Mouse (Mus musculus): ENCODE measurements at regions not wholly inside any gene's neighbourhood (a gene's known extent, or its start where the extent isn't known, plus 50 kb on each side); places are given as distances from the start of the nearest gene placed in this dataset.
"Not testable (repeated sequence)": the region's sequence is repeated elsewhere in the genome, so short reads cannot be mapped to it uniquely, and the experiment has no call there.

- Histone ChIP-seq H3K27ac (replicated peaks; ENCODE audit: low read depth, low read length) (no peak overlapping the region), H3K9me3 (ENCODE audit: control insufficient read depth, low read length) (no peaks in the 10 kb centered on the region), H3K4me3 (ENCODE audit: low read depth, low read length) (no peak overlapping the region), H3K4me1 (ENCODE audit: control insufficient read depth, insufficient read depth, low read length) (peaks cover 8% of the 10 kb centered on the region), H3K4me2 (ENCODE audit: low read depth, severe bottlenecking) (no peak overlapping the region), H3K27me3 (ENCODE audit: control insufficient read depth, insufficient read depth, low read length) (no peaks in the 10 kb centered on the region), H3K36me3 (ENCODE audit: control insufficient read depth, insufficient read depth, low read length) (no peaks in the 10 kb centered on the region), H3K9ac (ENCODE audit: low read length) (no peak overlapping the region)
- no peak for ATAC-seq (ENCODE audit: insufficient number of reproducible peaks, low FRiP score, low TSS enrichment, low read depth)
- 26% methylated on average over 8 of the region's 8 CpGs for WGBS
- DNase-seq (ENCODE audit: low spot score): peak; percentile 77
Measured at GRCm38 (mm10) chr10:23671494-23671893, 115.6 kb downstream of the Rps12 start.

GRCm38 (mm10) chr10:23665916-23666315, 121.2 kb downstream of the Rps12 start:
- not testable (repeated sequence) for H3K9ac ChIP-seq (ENCODE audit: low read length); DNase-seq (ENCODE audit: low spot score); H3K27ac ChIP-seq (replicated peaks; ENCODE audit: low read depth, low read length); H3K9me3 ChIP-seq (ENCODE audit: control insufficient read depth, low read length); H3K27me3 ChIP-seq (ENCODE audit: control insufficient read depth, insufficient read depth, low read length); H3K4me1 ChIP-seq (ENCODE audit: control insufficient read depth, insufficient read depth, low read length); H3K36me3 ChIP-seq (ENCODE audit: control insufficient read depth, insufficient read depth, low read length); ATAC-seq (ENCODE audit: insufficient number of reproducible peaks, low FRiP score, low TSS enrichment, low read depth); H3K4me2 ChIP-seq (ENCODE audit: low read depth, severe bottlenecking); H3K4me3 ChIP-seq (ENCODE audit: low read depth, low read length)
- 91% methylated on average over 8 of the region's 8 CpGs for WGBS

GRCm38 (mm10) chr10:23626201-23626600, 160.9 kb downstream of the Rps12 start:
- Histone ChIP-seq H3K36me3 (ENCODE audit: control insufficient read depth, insufficient read depth, low read length) (no peaks in the 10 kb centered on the region), H3K4me1 (ENCODE audit: control insufficient read depth, insufficient read depth, low read length) (no peaks in the 10 kb centered on the region), H3K9ac (ENCODE audit: low read length) (no peak overlapping the region), H3K4me3 (ENCODE audit: low read depth, low read length) (no peak overlapping the region), H3K27ac (replicated peaks; ENCODE audit: low read depth, low read length) (no peak overlapping the region), H3K27me3 (ENCODE audit: control insufficient read depth, insufficient read depth, low read length) (no peaks in the 10 kb centered on the region), H3K9me3 (ENCODE audit: control insufficient read depth, low read length) (no peaks in the 10 kb centered on the region), H3K4me2 (ENCODE audit: low read depth, severe bottlenecking) (no peak overlapping the region)
- WGBS: 90% methylated on average over 4 of the region's 4 CpGs
- DNase-seq (ENCODE audit: low spot score) (no peak), ATAC-seq (ENCODE audit: insufficient number of reproducible peaks, low FRiP score, low TSS enrichment, low read depth) (no peak)

- 90% methylated on average over 2 of the region's 2 CpGs for WGBS
Measured at GRCm38 (mm10) chr10:23612030-23612429, 175.0 kb downstream of the Rps12 start.

DNA sequence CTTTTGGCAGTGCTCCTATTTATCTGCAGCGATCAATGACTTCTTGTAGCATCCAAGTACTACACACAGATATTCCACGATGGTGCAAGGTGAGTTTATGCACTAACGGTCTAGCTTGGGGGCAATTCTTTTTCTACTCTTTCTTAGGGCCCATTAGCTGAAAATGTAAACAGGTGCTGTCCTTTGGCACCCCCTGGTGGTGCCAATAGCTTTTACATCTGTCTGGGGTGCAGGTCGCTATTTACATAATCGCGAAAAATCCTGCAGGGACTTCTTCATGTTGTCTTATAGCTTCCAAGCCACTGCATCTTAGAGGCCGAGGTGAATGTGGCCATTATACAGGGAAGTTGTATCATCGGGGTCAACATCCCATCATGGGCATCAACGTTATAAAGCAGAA, 175.9 kb downstream of the Rps12 start:
- no peak overlapping the region for H3K4me3 ChIP-seq (ENCODE audit: low read depth, low read length)
- peak; percentile 82 for DNase-seq (ENCODE audit: low spot score)
- H3K36me3 ChIP-seq (ENCODE audit: control insufficient read depth, insufficient read depth, low read length): no peaks in the 10 kb centered on the region

More at GRCm38 (mm10) chr10:23612030-23612429, 175.0 kb downstream of the Rps12 start:
- Histone ChIP-seq H3K4me2 (ENCODE audit: low read depth, severe bottlenecking) (no peak overlapping the region), H3K4me1 (ENCODE audit: control insufficient read depth, insufficient read depth, low read length) (peaks cover 3% of the 10 kb centered on the region; the same call in 1 of the 2 replicates), H3K36me3 (ENCODE audit: control insufficient read depth, insufficient read depth, low read length) (no peaks in the 10 kb centered on the region), H3K9me3 (ENCODE audit: control insufficient read depth, low read length) (no peaks in the 10 kb centered on the region), H3K4me3 (ENCODE audit: low read depth, low read length) (no peak overlapping the region), H3K9ac (ENCODE audit: low read length) (no peak overlapping the region), H3K27me3 (ENCODE audit: control insufficient read depth, insufficient read depth, low read length) (no peaks in the 10 kb centered on the region), H3K27ac (replicated peaks; ENCODE audit: low read depth, low read length) (no peak overlapping the region)
- DNase-seq (ENCODE audit: low spot score) (no peak), ATAC-seq (ENCODE audit: insufficient number of reproducible peaks, low FRiP score, low TSS enrichment, low read depth) (no peak)

GRCm38 (mm10) chr10:23610485-23610884, 176.6 kb downstream of the Rps12 start:
- DNase-seq (ENCODE audit: low spot score): no peak
- Histone ChIP-seq H3K27ac (replicated peaks; ENCODE audit: low read depth, low read length) (no peak overlapping the region), H3K4me3 (ENCODE audit: low read depth, low read length) (no peak overlapping the region), H3K27me3 (ENCODE audit: control insufficient read depth, insufficient read depth, low read length) (no peaks in the 10 kb centered on the region), H3K9me3 (ENCODE audit: control insufficient read depth, low read length) (no peaks in the 10 kb centered on the region), H3K36me3 (ENCODE audit: control insufficient read depth, insufficient read depth, low read length) (no peaks in the 10 kb centered on the region), H3K4me2 (ENCODE audit: low read depth, severe bottlenecking) (no peak overlapping the region), H3K9ac (ENCODE audit: low read length) (no peak overlapping the region), H3K4me1 (ENCODE audit: control insufficient read depth, insufficient read depth, low read length) (peaks cover 3% of the 10 kb centered on the region; the same call in 1 of the 2 replicates)
- no peak for ATAC-seq (ENCODE audit: insufficient number of reproducible peaks, low FRiP score, low TSS enrichment, low read depth)
- 89% methylated on average over 6 of the region's 6 CpGs for WGBS

More for the DNA sequence above, 175.9 kb downstream of the Rps12 start:
- no peak overlapping the region for H3K27ac ChIP-seq (replicated peaks; ENCODE audit: low read depth, low read length)
- no peak for ATAC-seq (ENCODE audit: insufficient number of reproducible peaks, low FRiP score, low TSS enrichment, low read depth)
- no peaks in the 10 kb centered on the region for H3K9me3 ChIP-seq (ENCODE audit: control insufficient read depth, low read length)
- no peak overlapping the region for H3K9ac ChIP-seq (ENCODE audit: low read length)
- no peaks in the 10 kb centered on the region for H3K27me3 ChIP-seq (ENCODE audit: control insufficient read depth, insufficient read depth, low read length)
- 34% methylated on average over 9 of the region's 9 CpGs for WGBS
- no peak overlapping the region for H3K4me2 ChIP-seq (ENCODE audit: low read depth, severe bottlenecking)
- peaks cover 3% of the 10 kb centered on the region; the same call in 1 of the 2 replicates for H3K4me1 ChIP-seq (ENCODE audit: control insufficient read depth, insufficient read depth, low read length)

- H3K9me3 ChIP-seq (ENCODE audit: control insufficient read depth, low read length): no peaks in the 10 kb centered on the region
- H3K4me1 ChIP-seq (ENCODE audit: control insufficient read depth, insufficient read depth, low read length): peaks cover 3% of the 10 kb centered on the region; the same call in 1 of the 2 replicates
- no peak overlapping the region for H3K27ac ChIP-seq (replicated peaks; ENCODE audit: low read depth, low read length)
- H3K9ac ChIP-seq (ENCODE audit: low read length): no peak overlapping the region
- H3K4me2 ChIP-seq (ENCODE audit: low read depth, severe bottlenecking): no peak overlapping the region
- no peaks in the 10 kb centered on the region for H3K36me3 ChIP-seq (ENCODE audit: control insufficient read depth, insufficient read depth, low read length)
- H3K4me3 ChIP-seq (ENCODE audit: low read depth, low read length): no peak overlapping the region
- no peak for DNase-seq (ENCODE audit: low spot score)
- 56% methylated on average over 3 of the region's 3 CpGs for WGBS
- no peak for ATAC-seq (ENCODE audit: insufficient number of reproducible peaks, low FRiP score, low TSS enrichment, low read depth)
- H3K27me3 ChIP-seq (ENCODE audit: control insufficient read depth, insufficient read depth, low read length): no peaks in the 10 kb centered on the region
Measured at GRCm38 (mm10) chr10:23610046-23610445, 177.0 kb downstream of the Rps12 start.

GRCm38 (mm10) chr10:23609270-23609914, 177.7 kb downstream of the Rps12 start:
- ATAC-seq (ENCODE audit: insufficient number of reproducible peaks, low FRiP score, low TSS enrichment, low read depth) (no peak), DNase-seq (ENCODE audit: low spot score) (no peak)
- H3K27ac ChIP-seq (replicated peaks; ENCODE audit: low read depth, low read length): no peak overlapping the region
- peaks cover 3% of the 10 kb centered on the region; the same call in 1 of the 2 replicates for H3K4me1 ChIP-seq (ENCODE audit: control insufficient read depth, insufficient read depth, low read length)
- H3K36me3 ChIP-seq (ENCODE audit: control insufficient read depth, insufficient read depth, low read length): no peaks in the 10 kb centered on the region
- WGBS: 85% methylated on average over 18 of the region's 18 CpGs
- no peaks in the 10 kb centered on the region for H3K9me3 ChIP-seq (ENCODE audit: control insufficient read depth, low read length)
- no peak overlapping the region for H3K9ac ChIP-seq (ENCODE audit: low read length)
- H3K27me3 ChIP-seq (ENCODE audit: control insufficient read depth, insufficient read depth, low read length): no peaks in the 10 kb centered on the region
- no peak overlapping the region for H3K4me2 ChIP-seq (ENCODE audit: low read depth, severe bottlenecking)
- no peak overlapping the region for H3K4me3 ChIP-seq (ENCODE audit: low read depth, low read length)

- no peak for DNase-seq (ENCODE audit: low spot score)
- whole genome bisulfite sequencing: 22% methylated on average over 5 of the region's 5 CpGs
- no peak overlapping the region for H3K27ac ChIP-seq (replicated peaks; ENCODE audit: low read depth, low read length)
- no peaks in the 10 kb centered on the region for H3K36me3 ChIP-seq (ENCODE audit: control insufficient read depth, insufficient read depth, low read length)
- ATAC-seq (ENCODE audit: insufficient number of reproducible peaks, low FRiP score, low TSS enrichment, low read depth): no peak
- H3K4me2 ChIP-seq (ENCODE audit: low read depth, severe bottlenecking): no peak overlapping the region
- peaks cover 5% of the 10 kb centered on the region; the same call in 1 of the 2 replicates for H3K4me1 ChIP-seq (ENCODE audit: control insufficient read depth, insufficient read depth, low read length)
- no peaks in the 10 kb centered on the region for H3K9me3 ChIP-seq (ENCODE audit: control insufficient read depth, low read length)
- H3K9ac ChIP-seq (ENCODE audit: low read length): no peak overlapping the region
- no peak overlapping the region for H3K4me3 ChIP-seq (ENCODE audit: low read depth, low read length)
- H3K27me3 ChIP-seq (ENCODE audit: control insufficient read depth, insufficient read depth, low read length): no peaks in the 10 kb centered on the region
Measured at GRCm38 (mm10) chr10:23600701-23601100, 186.4 kb downstream of the Rps12 start.

All from limb, embryonic 11.5 days (tissue).